Mouse (Mus musculus) thymus, adult 2 months (tissue): Measurements from ENCODE around the gene Pde11a.

Source experiments
- CTCF ChIP-seq: fragments of 200-500 bp; IDR thresholded peaks from 2 replicates; pipeline ENCODE4 v1.5.1; 2012; ENCODE audit warnings: mild to moderate bottlenecking, control low read depth, low read length, moderate library complexity, borderline replicate concordance; ENCODE audit not compliant: control insufficient read depth, poor library complexity, insufficient read depth; ENCODE audit errors: extremely low read depth
- POLR2A ChIP-seq: fragments of 200-500 bp; IDR thresholded peaks from 2 replicates; pipeline ENCODE4 v1.6.1; 2012; ENCODE audit warnings: mild to moderate bottlenecking, low read length, control low read depth, moderate library complexity; ENCODE audit not compliant: control insufficient read depth, poor library complexity, insufficient read depth; ENCODE audit errors: extremely low read depth

DNA sequence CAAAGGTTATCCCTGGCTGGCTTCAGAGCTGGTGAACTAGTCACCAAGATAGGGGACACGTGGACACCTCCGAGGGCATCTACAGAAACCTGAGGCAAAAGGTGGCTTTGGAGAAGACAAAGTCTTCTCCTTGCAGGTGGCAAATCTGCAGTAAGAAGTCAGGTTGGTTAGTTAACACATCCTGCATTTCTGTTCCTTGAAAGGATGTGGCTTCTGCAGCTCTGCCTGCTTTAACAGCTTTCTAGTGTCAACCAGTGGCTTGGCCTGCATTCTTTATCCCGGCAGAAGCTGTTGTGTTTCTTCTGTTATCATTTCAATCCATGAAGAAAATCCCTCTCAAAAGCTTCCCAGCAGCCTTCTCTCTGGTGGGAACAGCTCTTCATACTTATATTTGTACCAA is 100.1 kb downstream of the Pde11a start:
- TF ChIP-seq CTCF (no peak), POLR2A (no peak)
